Mouse (Mus musculus) embryonic fibroblast, embryonic 13.5 days (primary cell): Measurements from ENCODE around the gene Exosc7.

Experiments
- CTCF ChIP-seq: IDR thresholded peaks from 2 replicates; pipeline ENCODE4 v1.5.1; 2011; ENCODE audit warnings: mild to moderate bottlenecking, control low read depth, low read length, moderate library complexity, borderline replicate concordance; ENCODE audit not compliant: insufficient read depth
- POLR2A ChIP-seq: IDR thresholded peaks from 2 replicates; pipeline ENCODE4 v1.6.1; 2011; ENCODE audit warnings: low read depth, mild to moderate bottlenecking, control low read depth, low read length, moderate library complexity

GRCm38 (mm10) chr9:123111751-123112221 lies 1.2 kb upstream of the Exosc7 start:
- TF ChIP-seq POLR2A (no peak), CTCF (no peak)
